Mouse (Mus musculus) testis, adult 2 months (tissue): ENCODE data around the gene Ddi2.

Experiments
- CTCF ChIP-seq: fragments of 200-500 bp; IDR thresholded peaks from 2 replicates; pipeline ENCODE4 v1.5.1; 2012; ENCODE audit warnings: low read depth, mild to moderate bottlenecking, inconsistent platforms, low read length, moderate library complexity; ENCODE audit not compliant: control insufficient read depth, insufficient read depth, insufficient replicate concordance
- POLR2A ChIP-seq: fragments of 200-500 bp; IDR thresholded peaks from 2 replicates; pipeline ENCODE4 v1.6.1; 2012; ENCODE audit warnings: low read depth, mild to moderate bottlenecking, inconsistent platforms, low read length, moderate library complexity; ENCODE audit not compliant: control insufficient read depth

- TF ChIP-seq CTCF (no peak), POLR2A (no peak)
Measured at GRCm38 (mm10) chr4:141731766-141732165, 8.5 kb upstream of the Ddi2 start.
